Mouse (Mus musculus): ENCODE results near the gene Pofut2. TPM values are rescaled to one million over a fixed set of nuclear protein-coding genes. Genes with fewer than 3 reads are reported as not detected.

Pofut2 gene
- polyA plus RNA-seq, 1 experiment = 89.9 TPM

- Histone ChIP-seq H3K36me3 (ENCODE audit: control insufficient read depth, insufficient read depth) (no peaks in the 10 kb centered on the region), H3K27me3 (ENCODE audit: control insufficient read depth, insufficient read depth, insufficient read length) (no peaks in the 10 kb centered on the region), H3ac (ENCODE audit: control insufficient read depth, insufficient read length) (no peak overlapping the region)
Observed at GRCm38 (mm10) chr10:77217155-77217731, 41.8 kb upstream of the Pofut2 start.

GRCm38 (mm10) chr10:77218059-77218458, 41.0 kb upstream of the Pofut2 start:
- no peak overlapping the region for H3K4me3 ChIP-seq
- no peak overlapping the region for H3ac ChIP-seq (ENCODE audit: control insufficient read depth, insufficient read length)
- no peaks in the 10 kb centered on the region for H3K79me2 ChIP-seq (ENCODE audit: control insufficient read depth, insufficient read depth)
- no peaks in the 10 kb centered on the region for H3K27me3 ChIP-seq (ENCODE audit: control insufficient read depth, insufficient read depth, insufficient read length)
- TF ChIP-seq TCF12 (IDR thresholded peaks at IDR 0.05; ENCODE audit: insufficient read depth, poor library complexity, severe bottlenecking) (no peak), POLR2AphosphoS2 (IDR thresholded peaks at IDR 0.05; ENCODE audit: insufficient read length, low read depth) (no peak), CEBPB (IDR thresholded peaks at IDR 0.05; ENCODE audit: insufficient read depth, poor library complexity, severe bottlenecking) (no peak), MYOG (IDR thresholded peaks at IDR 0.05; ENCODE audit: control insufficient read depth in 1 of 3, insufficient read depth in 1 of 3, insufficient read length in 2 of 3, low read depth in 2 of 3) (no peak), SRF (IDR thresholded peaks at IDR 0.05; ENCODE audit: control insufficient read depth, insufficient read length, low read depth) (no peak), POLR2A (IDR thresholded peaks at IDR 0.05; ENCODE audit: insufficient read length, low read depth) (no peak), USF1 (IDR thresholded peaks at IDR 0.05; ENCODE audit: low read depth) (no peak), REST (IDR thresholded peaks at IDR 0.05; ENCODE audit: insufficient read depth, insufficient read length) (no peak), E2F4 (IDR thresholded peaks at IDR 0.05; ENCODE audit: insufficient read depth) (no peak), TCF3 (IDR thresholded peaks at IDR 0.05; ENCODE audit: insufficient read length, low read depth) (no peak), MAX (IDR thresholded peaks at IDR 0.05; ENCODE audit: low read depth) (no peak), MYOD1 (IDR thresholded peaks at IDR 0.05; ENCODE audit: control insufficient read depth in 1 of 3, insufficient read length in 2 of 3, low read depth in 2 of 3) (no peak)
- H3K36me3 ChIP-seq (ENCODE audit: control insufficient read depth, insufficient read depth) = no peaks in the 10 kb centered on the region
- no peak overlapping the region for H3K4me2 ChIP-seq (ENCODE audit: low read depth)

More at GRCm38 (mm10) chr10:77217155-77217731, 41.8 kb upstream of the Pofut2 start:
- Histone ChIP-seq H3K4me2 (ENCODE audit: low read depth) (no peak overlapping the region), H3K79me2 (ENCODE audit: control insufficient read depth, insufficient read depth) (no peaks in the 10 kb centered on the region), H3K4me3 (no peak overlapping the region)
- TF ChIP-seq REST (IDR thresholded peaks at IDR 0.05; ENCODE audit: insufficient read depth, insufficient read length) (no peak), MAX (IDR thresholded peaks at IDR 0.05; ENCODE audit: low read depth) (no peak)

GRCm38 (mm10) chr10:77219411-77220025, 39.5 kb upstream of the Pofut2 start:
- Histone ChIP-seq H3K27me3 (ENCODE audit: control insufficient read depth, insufficient read depth, insufficient read length) (no peaks in the 10 kb centered on the region), H3K79me2 (ENCODE audit: control insufficient read depth, insufficient read depth) (no peaks in the 10 kb centered on the region), H3K36me3 (ENCODE audit: control insufficient read depth, insufficient read depth) (no peaks in the 10 kb centered on the region), H3K4me3 (no peak overlapping the region), H3ac (ENCODE audit: control insufficient read depth, insufficient read length) (no peak overlapping the region), H3K4me2 (ENCODE audit: low read depth) (no peak overlapping the region)
- TF ChIP-seq E2F4 (IDR thresholded peaks at IDR 0.05; ENCODE audit: insufficient read depth) = no peak
- no peak for TF ChIP-seq USF1 (IDR thresholded peaks at IDR 0.05; ENCODE audit: low read depth)
- TF ChIP-seq TCF3 (IDR thresholded peaks at IDR 0.05; ENCODE audit: insufficient read length, low read depth) = no peak
- no peak for TF ChIP-seq MYOG (IDR thresholded peaks at IDR 0.05; ENCODE audit: control insufficient read depth in 1 of 3, insufficient read depth in 1 of 3, insufficient read length in 2 of 3, low read depth in 2 of 3)
- no peak for TF ChIP-seq CEBPB (IDR thresholded peaks at IDR 0.05; ENCODE audit: insufficient read depth, poor library complexity, severe bottlenecking)
- TF ChIP-seq POLR2AphosphoS2 (IDR thresholded peaks at IDR 0.05; ENCODE audit: insufficient read length, low read depth) = no peak
- no peak for TF ChIP-seq MYOD1 (IDR thresholded peaks at IDR 0.05; ENCODE audit: control insufficient read depth in 1 of 3, insufficient read length in 2 of 3, low read depth in 2 of 3)
- TF ChIP-seq POLR2A (IDR thresholded peaks at IDR 0.05; ENCODE audit: insufficient read length, low read depth) = no peak
- TF ChIP-seq SRF (IDR thresholded peaks at IDR 0.05; ENCODE audit: control insufficient read depth, insufficient read length, low read depth) = no peak
- TF ChIP-seq REST (IDR thresholded peaks at IDR 0.05; ENCODE audit: insufficient read depth, insufficient read length) = no peak

- H3K4me2 ChIP-seq (ENCODE audit: low read depth) = no peak overlapping the region
- TF ChIP-seq MYOG (IDR thresholded peaks at IDR 0.05; ENCODE audit: control insufficient read depth in 1 of 3, insufficient read depth in 1 of 3, insufficient read length in 2 of 3, low read depth in 2 of 3) (no peak), TCF3 (IDR thresholded peaks at IDR 0.05; ENCODE audit: insufficient read length, low read depth) (no peak), SRF (IDR thresholded peaks at IDR 0.05; ENCODE audit: control insufficient read depth, insufficient read length, low read depth) (no peak), MYOD1 (IDR thresholded peaks at IDR 0.05; ENCODE audit: control insufficient read depth in 1 of 3, insufficient read length in 2 of 3, low read depth in 2 of 3) (no peak), TCF12 (IDR thresholded peaks at IDR 0.05; ENCODE audit: insufficient read depth, poor library complexity, severe bottlenecking) (no peak), MAX (IDR thresholded peaks at IDR 0.05; ENCODE audit: low read depth) (no peak), POLR2A (IDR thresholded peaks at IDR 0.05; ENCODE audit: insufficient read length, low read depth) (no peak), CEBPB (IDR thresholded peaks at IDR 0.05; ENCODE audit: insufficient read depth, poor library complexity, severe bottlenecking) (no peak), USF1 (IDR thresholded peaks at IDR 0.05; ENCODE audit: low read depth) (no peak), REST (IDR thresholded peaks at IDR 0.05; ENCODE audit: insufficient read depth, insufficient read length) (no peak)
- H3K27me3 ChIP-seq (ENCODE audit: control insufficient read depth, insufficient read depth, insufficient read length) = no peaks in the 10 kb centered on the region
- H3K36me3 ChIP-seq (ENCODE audit: control insufficient read depth, insufficient read depth) = no peaks in the 10 kb centered on the region
- no peaks in the 10 kb centered on the region for H3K79me2 ChIP-seq (ENCODE audit: control insufficient read depth, insufficient read depth)
- H3K4me3 ChIP-seq = no peak overlapping the region
- no peak overlapping the region for H3ac ChIP-seq (ENCODE audit: control insufficient read depth, insufficient read length)
Observed at GRCm38 (mm10) chr10:77221108-77221507, 37.9 kb upstream of the Pofut2 start.
